Mouse (Mus musculus) urinary bladder, adult 2 months (tissue): ENCODE data around the gene Cylc2. TPM values are rescaled to one million over a fixed set of nuclear protein-coding genes. Genes with fewer than 3 reads are reported as not detected.

ENCODE experiments used
- DNase-seq: peaks from one replicate; pipeline ENCODE4 v3.0.0; 2022; ENCODE audit warnings: low spot score
- polyA plus RNA-seq: library from polyadenylated mRNA; depleted of rRNA; stranded (reverse); fragments of >200 nt; gene quantifications from 2 replicates; pipeline ENCODE4 v1.2.3, GENCODE M21; 2012; rRNA removed

The Cylc2 gene
- polyA plus RNA-seq: not detected in 2 replicates

DNA sequence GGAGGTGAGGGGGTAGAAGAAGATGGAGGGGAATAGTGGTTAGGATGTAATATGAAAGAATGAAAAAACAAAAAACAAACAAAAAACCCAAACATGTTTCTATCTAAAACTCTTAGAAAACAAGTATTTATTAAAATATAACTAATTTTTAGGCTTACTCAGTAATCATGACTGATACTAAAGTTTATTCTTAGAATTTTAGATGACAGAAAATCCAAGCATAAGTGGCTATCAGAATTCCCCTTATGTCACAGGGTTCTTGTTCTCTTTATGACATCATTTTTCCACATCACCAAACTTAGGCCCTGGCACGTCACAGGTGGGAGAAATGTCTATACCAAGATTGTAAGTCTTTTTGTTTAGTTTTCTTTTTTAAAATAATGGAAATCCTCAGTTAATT is at the start of gene Cylc2:
Gene Cylc2, plus strand, starts transcription at position 301 of the 400 bp plus-strand sequence.
- DNase-seq: no peak
